Mouse (Mus musculus) cortical plate, adult 2 months (tissue): ENCODE measurements at regions not wholly inside any gene's neighbourhood (a gene's known extent, or its start where the extent isn't known, plus 50 kb on each side); places are given as distances from the start of the nearest gene placed in this dataset.

Experiments used
- H3K27ac ChIP-seq: fragments of 200-500 bp; 2 replicates; pipeline ENCODE4 v1.5.1; 2012; ENCODE audit warnings: low read length, control low read depth, inconsistent platforms; ENCODE audit not compliant: insufficient read depth
- H3K4me1 ChIP-seq: fragments of 200-500 bp; 2 replicates; pipeline ENCODE4 v1.6.1; 2011; ENCODE audit warnings: low read length; ENCODE audit not compliant: control insufficient read depth, insufficient read depth
- H3K4me3 ChIP-seq: fragments of 200-500 bp; 2 replicates; pipeline ENCODE4 v1.5.1; 2011; ENCODE audit warnings: mild to moderate bottlenecking, low read length, control low read depth; ENCODE audit not compliant: insufficient read depth
- CTCF ChIP-seq: fragments of 200-500 bp; IDR thresholded peaks from 2 replicates; pipeline ENCODE4 v1.5.1; 2011; ENCODE audit warnings: mild to moderate bottlenecking, control low read depth, low read length; ENCODE audit not compliant: insufficient read depth; ENCODE audit errors: extremely low read depth
- POLR2A ChIP-seq: fragments of 200-500 bp; IDR thresholded peaks from 2 replicates; pipeline ENCODE4 v1.6.1; 2011; ENCODE audit warnings: mild to moderate bottlenecking, low read length, control low read depth; ENCODE audit not compliant: insufficient read depth; ENCODE audit errors: extremely low read depth

DNA sequence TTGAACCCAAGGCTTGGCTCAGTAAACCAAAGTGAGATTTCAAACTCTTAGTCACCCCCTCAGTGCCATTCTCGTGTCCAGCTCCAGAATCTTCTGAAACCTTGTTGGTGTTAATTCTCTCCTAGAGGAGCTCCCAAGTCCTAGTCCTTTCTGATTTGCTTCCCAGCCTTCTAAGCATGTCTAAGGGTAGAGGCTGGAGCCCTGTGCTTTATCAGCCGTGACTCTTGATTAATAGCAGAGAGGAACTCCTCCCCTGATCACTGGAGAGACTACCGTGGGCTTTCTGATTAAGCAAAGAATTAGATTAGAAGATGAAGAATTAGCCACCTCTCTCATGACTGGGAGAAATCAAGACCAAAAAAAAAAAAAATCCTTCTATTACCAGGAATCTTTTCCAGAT, 111.5 kb upstream of the Rxfp2 start:
- Histone ChIP-seq H3K4me3 (no peak overlapping the region), H3K4me1 (peaks cover 1% of the 10 kb centered on the region), H3K27ac (no peak overlapping the region)
- no peak for TF ChIP-seq CTCF
- no peak for TF ChIP-seq POLR2A

DNA sequence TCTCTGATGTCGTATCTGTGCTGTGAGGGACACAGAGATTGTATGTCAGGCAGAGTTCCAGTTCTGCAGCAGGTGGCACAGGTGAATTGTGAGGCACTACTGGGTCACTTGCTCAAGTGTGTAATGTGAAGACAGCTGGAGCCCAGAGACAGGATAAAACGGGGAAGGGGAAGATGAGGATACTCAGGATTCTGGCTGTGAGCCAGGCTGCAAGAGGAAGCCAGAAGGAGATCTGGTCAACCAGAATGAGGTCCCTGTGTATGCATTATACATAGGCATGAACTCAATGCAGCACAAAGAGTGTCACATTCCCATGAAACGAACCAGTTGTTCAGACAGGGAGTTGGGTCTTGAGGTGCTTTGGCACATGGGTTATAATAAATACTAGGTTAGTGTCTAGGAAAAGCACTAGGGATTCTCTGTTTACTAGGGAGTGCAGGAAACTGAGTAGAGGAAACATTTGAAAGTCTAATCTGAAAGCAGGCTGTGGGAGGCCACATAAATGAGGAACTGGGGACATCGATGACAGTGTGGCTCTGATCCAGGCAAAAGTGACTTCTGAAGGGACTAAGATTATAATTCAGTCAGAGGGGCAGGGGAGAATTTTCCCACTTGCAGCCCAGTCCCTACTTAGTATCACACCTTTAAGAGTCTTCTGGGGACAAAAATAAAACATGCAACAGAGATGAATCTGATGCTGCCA, 109.9 kb upstream of the Rxfp2 start:
- Histone ChIP-seq H3K27ac (no peak overlapping the region), H3K4me1 (peaks cover 1% of the 10 kb centered on the region), H3K4me3 (no peak overlapping the region)
- TF ChIP-seq POLR2A (no peak), CTCF (no peak)

DNA sequence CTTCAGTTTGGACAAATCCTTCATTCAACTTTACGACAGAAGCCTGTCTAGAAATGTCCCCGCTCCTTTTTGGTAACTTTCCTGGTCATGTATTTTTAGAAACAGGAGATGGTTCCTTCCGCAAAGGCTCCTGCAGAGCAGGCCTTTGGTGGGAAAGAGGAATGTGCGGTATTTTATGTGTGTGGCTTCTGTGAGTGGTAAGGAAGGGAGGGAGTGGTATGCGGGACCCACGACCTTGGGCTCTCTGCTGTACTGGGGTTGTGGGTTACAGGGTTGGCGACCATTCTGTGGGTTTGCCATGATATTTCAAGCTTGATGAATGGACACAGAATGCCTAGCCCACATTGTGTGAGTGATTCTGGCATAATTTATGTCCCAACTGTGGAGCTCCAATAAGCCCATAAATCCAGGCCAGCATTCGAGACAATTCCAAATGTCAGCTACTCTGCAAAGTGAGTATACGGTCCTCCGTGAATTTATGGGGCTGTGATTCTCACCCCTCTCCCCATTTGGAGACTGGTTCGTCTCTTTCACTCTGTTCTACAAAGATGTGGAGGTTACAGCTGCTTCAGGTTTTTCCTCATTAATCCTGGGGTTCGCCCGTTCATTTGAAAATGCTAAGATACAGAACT, 109.3 kb upstream of the Rxfp2 start:
- Histone ChIP-seq H3K4me1 (peaks cover 1% of the 10 kb centered on the region), H3K27ac (no peak overlapping the region; the same call in none of the 2 replicates), H3K4me3 (no peak overlapping the region)
- TF ChIP-seq CTCF: no peak
- no peak for TF ChIP-seq POLR2A

DNA sequence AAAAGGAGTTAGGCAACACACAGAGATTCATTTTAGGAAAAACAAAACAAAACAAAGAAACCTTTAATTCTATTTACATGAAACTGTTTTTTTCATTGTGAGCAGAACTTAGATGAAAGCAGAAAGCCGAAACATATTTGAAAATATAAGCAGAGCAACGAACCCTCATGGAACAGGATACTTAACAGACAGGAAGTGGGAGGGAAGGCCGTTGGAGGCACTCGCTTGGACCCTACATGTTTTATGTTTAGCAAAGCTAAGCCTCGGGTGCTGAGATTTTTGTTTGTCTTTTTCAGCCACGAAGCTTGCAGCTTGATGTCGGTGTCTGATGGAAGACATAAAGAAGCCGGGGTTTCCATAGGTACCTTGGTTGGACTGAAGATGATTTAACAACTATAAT, 108.5 kb upstream of the Rxfp2 start:
- no peak for TF ChIP-seq POLR2A
- no peak for TF ChIP-seq CTCF
- Histone ChIP-seq H3K4me1 (peaks cover 1% of the 10 kb centered on the region), H3K27ac (no peak overlapping the region)

DNA sequence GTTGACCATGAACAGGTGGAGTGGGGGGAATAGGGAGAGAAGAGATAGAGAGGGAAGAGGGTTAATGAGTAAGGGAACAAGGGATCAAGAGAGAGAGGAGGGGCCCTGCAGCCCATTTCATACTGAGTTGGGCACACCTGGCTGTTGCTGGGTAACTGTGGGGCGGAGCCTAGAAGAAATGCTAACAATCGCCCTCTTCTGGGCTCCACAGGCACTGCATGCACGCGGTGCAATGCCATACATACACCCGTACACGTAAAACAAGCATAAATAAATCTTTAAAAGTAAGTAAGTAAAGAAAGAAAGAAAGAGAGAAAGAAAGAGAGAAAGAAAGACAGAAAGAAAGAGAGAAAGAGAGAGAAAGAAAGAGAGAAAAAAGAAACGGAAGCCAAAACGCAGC, 106.5 kb upstream of the Rxfp2 start:
- TF ChIP-seq POLR2A (no peak), CTCF (0 out of 2 replicates have a peak, but pooled peaks have one; percentile 6)
- H3K4me3 ChIP-seq: no peak overlapping the region
- H3K27ac ChIP-seq: no peak overlapping the region

More for the DNA sequence above, 108.5 kb upstream of the Rxfp2 start:
- no peak overlapping the region for H3K4me3 ChIP-seq

DNA sequence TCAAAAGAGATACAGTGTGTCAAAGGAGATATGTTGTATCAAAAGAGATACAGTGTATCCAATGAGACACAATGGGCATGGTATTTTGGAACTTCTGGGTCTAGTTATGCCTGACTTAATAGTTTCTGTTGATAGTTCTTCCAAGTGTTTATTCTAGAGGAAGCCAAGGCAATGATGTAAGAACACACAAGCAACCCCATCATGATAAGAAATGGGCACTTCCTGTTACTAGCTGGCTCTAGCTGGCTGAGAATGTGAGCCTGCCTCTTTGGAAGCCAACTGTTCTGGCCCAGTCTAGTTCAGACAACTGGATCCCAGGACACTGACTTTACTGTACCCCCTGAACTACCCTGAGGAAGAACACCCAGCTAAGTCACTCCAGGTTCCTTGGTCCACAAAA, 102.7 kb upstream of the Rxfp2 start:
- no peak overlapping the region for H3K4me3 ChIP-seq
- no peak overlapping the region for H3K27ac ChIP-seq
- H3K4me1 ChIP-seq: no peaks in the 10 kb centered on the region
- TF ChIP-seq POLR2A: no peak

More for the DNA sequence above, 106.5 kb upstream of the Rxfp2 start:
- H3K4me1 ChIP-seq: peaks cover 1% of the 10 kb centered on the region

DNA sequence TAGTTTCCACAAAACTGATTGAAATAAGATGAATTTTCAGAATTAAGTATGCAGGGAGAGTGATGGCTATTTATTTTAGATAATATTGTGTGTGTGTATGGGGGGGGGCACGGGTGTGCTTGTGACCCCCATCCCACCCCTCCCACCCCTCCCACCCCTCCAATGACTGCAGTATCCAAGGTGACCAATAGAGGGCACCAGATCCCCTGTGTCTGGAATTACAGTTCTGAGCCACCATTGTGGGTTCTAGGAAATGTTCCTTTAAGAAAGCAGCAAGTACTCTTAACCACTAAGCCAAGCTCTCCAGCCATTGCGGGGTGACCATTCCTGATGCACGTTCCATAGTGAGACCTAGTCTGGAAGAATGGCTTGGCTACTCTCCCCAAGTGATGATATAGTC, 101.1 kb upstream of the Rxfp2 start:
- Histone ChIP-seq H3K27ac (no peak overlapping the region), H3K4me3 (no peak overlapping the region), H3K4me1 (no peaks in the 10 kb centered on the region)
- no peak for TF ChIP-seq POLR2A
- TF ChIP-seq CTCF: peak; percentile 39; the same call in 1 of the 2 replicates

DNA sequence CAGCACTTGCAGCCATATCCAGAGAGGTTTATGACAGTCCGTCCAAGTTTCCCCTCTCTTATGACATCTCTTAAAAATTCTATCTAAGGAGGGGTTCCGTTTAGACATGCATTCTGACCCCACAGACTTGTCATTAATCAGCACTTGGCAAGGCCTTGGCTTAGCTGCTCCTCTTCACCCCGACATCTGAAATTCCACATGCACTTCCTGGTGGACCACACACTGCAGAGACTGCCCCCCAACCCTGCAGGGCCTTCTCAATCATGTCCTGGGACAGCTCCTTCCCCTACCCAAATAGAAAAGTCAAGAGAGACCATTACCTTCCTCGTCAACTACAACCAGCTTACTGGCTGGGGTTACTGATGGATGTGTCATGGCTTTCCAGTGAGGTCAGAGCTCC, 99.4 kb upstream of the Rxfp2 start:
- TF ChIP-seq POLR2A: no peak
- TF ChIP-seq CTCF: no peak
- H3K4me3 ChIP-seq: no peak overlapping the region

DNA sequence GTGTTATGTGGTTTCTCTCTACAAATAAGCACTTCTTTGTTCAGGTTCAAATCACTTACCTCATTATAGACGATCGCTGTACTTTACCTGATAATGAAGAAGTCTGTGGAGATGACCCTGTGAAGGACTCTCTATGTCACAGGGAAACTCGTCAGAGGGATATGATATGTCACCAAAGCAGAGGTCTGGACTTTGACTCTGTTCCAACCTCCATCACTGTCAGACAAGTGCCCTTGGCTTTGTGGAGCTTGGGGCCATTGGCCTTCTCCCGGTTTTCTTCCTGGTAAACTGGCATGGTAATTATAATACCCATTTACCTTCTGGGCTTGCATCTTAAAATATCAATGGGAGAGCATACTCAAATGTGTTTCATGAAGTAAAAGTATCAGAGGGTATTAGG, 98.1 kb upstream of the Rxfp2 start:
- H3K4me1 ChIP-seq: no peaks in the 10 kb centered on the region
- no peak overlapping the region for H3K27ac ChIP-seq
- TF ChIP-seq CTCF (no peak), POLR2A (no peak)
- no peak overlapping the region for H3K4me3 ChIP-seq

More for the DNA sequence above, 99.4 kb upstream of the Rxfp2 start:
- no peak overlapping the region for H3K27ac ChIP-seq
- H3K4me1 ChIP-seq: no peaks in the 10 kb centered on the region

DNA sequence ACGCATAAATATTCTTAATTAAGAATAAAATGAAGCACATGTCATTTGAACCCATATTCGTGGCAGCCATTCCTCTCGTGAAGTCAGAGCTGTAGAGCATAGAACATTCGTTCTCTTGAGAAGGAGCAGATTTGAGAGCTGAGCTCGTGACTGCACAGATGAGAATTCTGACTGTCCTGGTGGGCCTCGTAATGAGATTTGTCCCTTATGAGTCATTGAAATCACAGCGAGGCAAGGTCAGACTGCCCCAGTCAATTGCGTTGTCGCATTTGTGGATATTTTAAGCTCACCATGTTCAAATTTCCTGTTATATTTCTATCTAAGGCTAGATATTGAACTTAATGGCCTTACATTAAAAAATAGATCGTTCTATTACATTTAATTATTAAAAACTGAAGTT, 94.0 kb upstream of the Rxfp2 start:
- peaks cover 2% of the 10 kb centered on the region; the same call in 1 of the 2 replicates for H3K4me1 ChIP-seq
- TF ChIP-seq CTCF: no peak
- no peak for TF ChIP-seq POLR2A
- no peak overlapping the region for H3K27ac ChIP-seq
- H3K4me3 ChIP-seq: no peak overlapping the region
